Mouse (Mus musculus) 3T3-L1 (cell line): Measurements from ENCODE around the gene Pygo1.

Experiments used
- DNase-seq: peaks from one replicate; pipeline ENCODE4 v3.0.0-alpha.2; 2015; ENCODE audit warnings: low read depth, low spot score

Gene Pygo1

DNA sequence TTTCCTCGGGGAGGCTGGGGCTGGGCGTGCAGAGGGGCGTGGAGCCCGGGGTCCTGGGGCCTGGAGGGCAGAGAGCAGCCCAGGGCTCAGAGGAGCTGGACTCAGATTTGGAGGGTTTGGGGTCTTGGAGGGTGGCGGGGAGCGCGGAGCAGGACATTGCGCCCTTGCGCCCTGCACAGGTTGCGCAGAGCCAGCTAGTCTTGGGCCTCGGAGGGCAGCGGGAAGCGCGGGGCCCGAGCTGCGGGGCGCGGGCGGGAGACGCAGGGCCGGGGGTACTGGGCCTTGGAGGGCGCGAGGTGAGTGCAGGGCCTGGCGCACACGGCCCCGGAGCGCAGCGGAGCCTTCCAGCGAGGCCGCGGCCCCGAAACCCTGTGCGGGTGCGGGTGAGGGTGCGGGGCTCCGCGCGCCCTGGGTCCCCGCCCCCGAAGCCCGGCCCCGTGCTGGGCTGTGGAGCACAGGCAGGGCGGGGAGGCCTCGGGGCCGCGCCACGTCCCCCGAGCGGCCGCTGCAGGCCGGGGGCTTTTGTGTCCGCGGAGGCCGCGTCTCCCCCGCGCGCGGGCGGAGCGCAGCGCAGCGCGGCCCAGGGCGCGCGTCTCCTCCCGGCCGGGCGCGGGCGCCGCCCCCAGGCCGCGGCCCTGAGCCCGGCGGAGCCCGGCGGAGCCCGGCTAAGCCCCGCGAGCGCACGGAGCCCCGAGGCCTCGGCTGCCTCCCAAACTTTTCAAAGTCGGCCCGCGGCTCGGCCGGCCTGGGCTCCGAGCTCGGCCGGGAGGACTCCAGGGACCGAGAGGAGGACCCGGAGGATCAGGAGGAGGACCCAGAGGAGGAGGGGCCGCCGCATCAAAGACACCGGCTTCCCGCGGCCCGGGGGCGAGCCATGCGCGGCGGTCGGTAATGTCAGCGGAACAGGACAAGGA lies at the start of gene Pygo1:
Pygo1 (plus strand) TSS at position 625 of the 914 bp plus-strand sequence.
- DNase-seq, result no peak

GRCm38 (mm10) chr9:72875878-72876277 lies 49.6 kb upstream of the Pygo1 start:
- peak; percentile 37 for DNase-seq

DNA sequence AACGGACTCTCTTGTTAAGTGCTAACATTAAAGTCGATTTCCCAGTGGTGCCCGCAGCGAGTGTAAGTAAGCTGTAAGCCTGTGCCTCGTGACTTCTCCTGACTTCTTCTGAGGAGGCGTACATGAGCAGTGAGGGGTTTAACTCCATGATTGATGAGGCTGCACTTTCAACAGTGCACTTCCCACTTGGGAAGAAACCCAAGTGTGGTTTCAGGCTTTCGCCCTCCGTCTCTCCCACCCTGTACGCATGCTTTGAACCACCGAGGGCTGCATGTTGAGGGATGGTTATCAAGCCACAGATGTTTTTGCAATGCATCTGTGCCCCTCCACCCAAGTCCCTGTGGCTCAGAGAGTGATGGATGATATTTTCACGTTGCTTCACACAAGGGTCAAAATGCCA lies 47.5 kb upstream of the Pygo1 start:
- DNase-seq, result no peak

DNA sequence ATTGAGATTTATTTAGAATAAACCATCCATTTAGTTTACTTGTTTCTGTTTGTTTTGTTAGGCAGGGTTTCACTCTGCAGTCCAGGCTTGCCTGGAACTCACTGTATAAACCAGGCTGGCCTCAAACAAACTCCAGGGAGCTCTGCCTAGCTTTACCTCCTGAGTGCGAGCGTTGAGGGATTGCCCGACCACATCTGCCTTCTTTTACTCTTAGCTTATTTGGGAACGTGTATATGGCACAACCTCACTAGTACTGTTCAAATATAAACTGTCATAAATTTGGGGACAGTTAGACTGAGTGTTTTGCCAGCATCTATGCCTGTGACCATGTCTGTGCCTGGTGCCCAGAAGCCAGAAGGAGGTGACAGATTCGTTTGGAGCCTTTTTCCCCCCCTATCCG lies 46.8 kb upstream of the Pygo1 start:
- no peak for DNase-seq

- no peak for DNase-seq
Measured at GRCm38 (mm10) chr9:72879601-72880000, 45.8 kb upstream of the Pygo1 start.

DNA sequence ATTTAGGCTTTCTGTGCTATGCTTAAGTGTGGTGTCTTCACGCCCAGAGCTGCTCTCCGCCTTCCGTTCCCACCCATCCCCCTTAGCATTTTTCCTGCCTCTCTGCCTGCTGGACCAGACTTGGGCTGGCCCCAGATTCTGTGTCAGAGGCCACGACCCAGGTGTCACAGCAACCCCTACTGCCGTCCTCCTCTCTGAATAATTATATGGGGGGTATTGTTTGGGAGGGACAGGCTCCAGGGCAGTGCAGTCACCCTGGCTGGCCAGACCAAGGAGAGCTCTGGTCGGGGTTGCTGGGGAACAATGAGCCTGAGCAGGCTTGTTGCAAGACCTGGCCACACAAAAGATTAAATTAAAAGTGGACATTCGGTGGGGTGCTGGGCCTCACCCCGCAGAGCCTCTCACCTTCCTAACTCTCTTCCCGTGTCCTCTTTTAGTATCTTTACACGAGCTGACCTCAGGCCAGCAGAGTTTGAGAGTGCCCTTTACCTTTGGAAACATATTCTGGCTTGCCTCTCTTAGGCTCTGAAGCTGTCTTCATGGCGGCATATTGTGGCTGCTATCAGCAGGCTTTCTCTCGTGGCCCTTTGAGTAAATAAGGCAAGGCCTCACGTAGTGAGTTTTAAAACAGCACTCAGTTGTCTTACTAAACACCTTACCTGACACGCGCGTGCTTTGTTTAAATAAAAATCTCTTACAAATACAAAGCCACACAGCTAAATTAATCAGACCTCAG lies 45.1 kb upstream of the Pygo1 start:
- no peak for DNase-seq

DNA sequence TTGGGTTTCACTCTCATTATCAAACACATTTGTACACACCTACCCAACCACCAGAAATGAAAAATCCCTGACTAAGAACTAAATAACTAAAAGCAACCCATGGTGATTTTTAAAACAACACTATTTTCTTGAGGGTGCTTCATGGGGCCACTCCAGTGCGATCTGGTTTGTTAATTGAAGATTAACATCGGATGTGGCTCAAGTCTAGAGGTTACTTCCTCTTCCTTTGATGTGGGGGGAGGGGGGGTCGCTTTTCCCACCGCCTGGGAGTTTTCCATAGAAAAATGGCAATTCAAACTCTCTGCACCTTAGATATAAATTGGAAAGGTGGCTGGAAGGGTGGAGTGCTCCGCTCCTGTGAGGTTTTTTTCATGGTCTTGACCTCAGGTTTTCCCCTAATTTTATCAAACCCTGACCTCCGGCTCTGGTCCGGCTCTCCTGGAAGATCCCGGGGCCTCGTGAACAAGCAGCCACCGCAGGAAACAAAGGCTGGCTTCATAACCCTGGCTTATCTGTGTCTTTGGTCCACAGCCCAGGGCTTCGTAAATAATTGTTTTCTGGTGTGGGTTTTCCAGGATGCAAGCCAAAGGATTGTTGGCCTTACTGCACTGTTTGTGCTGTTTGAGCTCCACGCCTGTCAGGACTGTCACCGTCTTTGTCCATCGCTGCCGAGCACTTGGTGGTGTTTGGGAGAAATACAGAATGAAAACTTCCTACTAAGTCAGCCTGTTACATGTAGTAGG lies 44.2 kb upstream of the Pygo1 start:
- peak; percentile 40 for DNase-seq

- peak; percentile 77 for DNase-seq
Measured at GRCm38 (mm10) chr9:72883940-72884339, 41.5 kb upstream of the Pygo1 start.

DNA sequence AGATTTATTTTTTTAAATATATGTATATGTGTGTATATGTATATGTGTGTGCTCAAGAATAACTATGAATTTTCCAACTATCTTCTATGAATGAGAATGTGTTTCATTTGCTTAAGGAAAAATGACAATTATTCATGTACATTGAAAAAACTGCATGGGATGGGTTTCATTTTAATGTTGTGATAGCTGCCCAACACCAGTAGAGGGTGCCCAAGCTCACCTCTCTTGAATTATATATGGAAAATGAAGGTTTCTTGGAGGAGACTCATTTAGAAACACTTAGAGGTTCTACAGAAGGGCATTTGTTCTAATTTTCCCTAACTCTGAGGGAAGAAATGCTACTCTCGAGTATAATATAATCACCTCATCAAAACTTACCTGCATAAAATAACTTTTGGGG lies 35.7 kb upstream of the Pygo1 start:
- peak; percentile 63 for DNase-seq

- DNase-seq, result no peak
Measured at GRCm38 (mm10) chr9:72890499-72891085, 34.9 kb upstream of the Pygo1 start.

DNA sequence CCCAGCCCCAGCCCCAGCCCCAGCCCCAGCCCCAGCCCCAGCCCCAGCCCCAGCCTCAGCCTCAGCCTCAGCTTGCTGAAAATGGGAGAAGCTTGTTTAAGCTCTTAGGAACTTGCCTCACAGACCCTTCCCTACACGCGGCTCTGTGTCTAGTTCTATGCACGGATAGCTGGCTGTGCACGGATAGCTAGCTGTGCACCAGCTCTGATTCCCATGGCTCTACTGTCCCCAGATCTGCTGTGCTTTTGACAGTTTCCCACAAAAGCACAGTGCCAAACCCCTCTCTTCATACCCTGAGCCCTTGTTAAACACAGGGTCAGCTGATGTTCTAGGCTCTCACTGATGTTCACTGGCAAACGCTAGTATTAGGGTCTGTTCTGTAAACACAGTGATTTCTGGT lies 32.7 kb upstream of the Pygo1 start:
- no peak for DNase-seq

DNA sequence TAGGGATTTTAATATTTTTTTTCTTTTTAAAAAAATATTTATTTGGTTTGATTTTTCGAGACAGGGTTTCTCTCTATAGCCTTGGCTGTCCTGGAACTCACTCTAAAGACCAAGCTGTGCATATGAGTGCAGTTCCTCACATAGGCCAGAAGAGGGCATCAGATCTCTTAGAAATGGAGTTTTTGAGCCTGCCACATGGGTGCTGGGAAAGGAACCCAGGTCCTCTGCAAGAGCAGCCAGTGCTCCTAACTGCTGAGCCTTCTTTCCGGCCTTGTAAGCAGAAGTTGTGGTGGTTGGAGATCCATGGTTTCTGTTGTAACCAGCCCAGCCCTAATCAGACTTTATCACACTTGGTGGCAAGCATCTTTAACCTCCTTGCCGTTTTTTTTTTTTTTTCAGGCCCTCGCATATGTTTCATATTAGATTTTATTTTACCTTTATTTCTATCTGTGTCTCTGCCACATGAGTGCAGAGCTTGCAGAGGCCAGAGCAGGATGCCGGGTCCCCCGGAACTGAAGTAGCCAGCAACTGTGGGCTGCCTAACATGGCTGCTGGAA lies 30.6 kb upstream of the Pygo1 start:
- peak; percentile 8 for DNase-seq

- no peak for DNase-seq
Measured at GRCm38 (mm10) chr9:72902057-72902456, 23.4 kb upstream of the Pygo1 start.

- no peak for DNase-seq
Measured at GRCm38 (mm10) chr9:72902611-72903010, 22.8 kb upstream of the Pygo1 start.

- no peak for DNase-seq
Measured at GRCm38 (mm10) chr9:72906693-72907103, 18.7 kb upstream of the Pygo1 start.

- DNase-seq, result peak; percentile 14
Measured at GRCm38 (mm10) chr9:72911381-72911780, 14.1 kb upstream of the Pygo1 start.

GRCm38 (mm10) chr9:72913551-72913950 lies 11.9 kb upstream of the Pygo1 start:
- DNase-seq, result no peak

DNA sequence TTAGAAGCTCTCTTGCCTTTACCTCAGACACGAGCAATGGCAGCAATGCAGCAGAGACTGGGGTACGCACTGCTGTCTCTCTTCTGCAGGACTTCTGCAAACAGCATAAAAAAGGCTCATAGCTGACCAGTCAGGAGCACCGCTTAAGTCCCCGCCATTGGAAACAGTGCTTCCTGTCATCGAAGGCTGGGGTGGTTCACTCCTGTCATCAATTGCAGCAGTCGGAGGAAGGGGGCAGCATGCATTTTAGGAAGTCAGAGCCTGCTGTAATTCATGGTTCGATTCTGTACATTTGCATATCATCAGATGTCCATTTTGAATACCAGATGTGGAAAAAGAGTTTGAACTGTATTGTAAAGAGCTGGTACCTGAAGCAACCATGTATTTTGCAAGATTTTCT lies 9.7 kb upstream of the Pygo1 start:
- DNase-seq, result no peak

GRCm38 (mm10) chr9:72923068-72923467 lies 2.4 kb upstream of the Pygo1 start:
- DNase-seq, result no peak

DNA sequence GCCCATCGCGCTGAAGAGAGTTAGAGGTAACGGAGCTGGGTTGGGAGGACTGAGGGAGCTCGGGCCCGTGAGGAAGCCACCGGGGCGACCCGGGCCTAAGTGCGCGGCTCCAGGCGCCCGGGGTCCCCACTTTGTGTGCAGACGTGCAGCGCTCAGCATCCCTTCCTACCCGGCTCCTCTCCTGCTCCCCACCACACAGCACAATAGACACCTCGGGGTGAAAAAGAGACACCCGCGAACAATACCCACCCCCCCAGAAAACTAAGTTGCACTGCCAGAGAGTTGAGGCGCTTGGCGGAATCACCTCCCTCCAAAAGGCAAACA lies 452 bp downstream of the Pygo1 start:
- no peak for DNase-seq

DNA sequence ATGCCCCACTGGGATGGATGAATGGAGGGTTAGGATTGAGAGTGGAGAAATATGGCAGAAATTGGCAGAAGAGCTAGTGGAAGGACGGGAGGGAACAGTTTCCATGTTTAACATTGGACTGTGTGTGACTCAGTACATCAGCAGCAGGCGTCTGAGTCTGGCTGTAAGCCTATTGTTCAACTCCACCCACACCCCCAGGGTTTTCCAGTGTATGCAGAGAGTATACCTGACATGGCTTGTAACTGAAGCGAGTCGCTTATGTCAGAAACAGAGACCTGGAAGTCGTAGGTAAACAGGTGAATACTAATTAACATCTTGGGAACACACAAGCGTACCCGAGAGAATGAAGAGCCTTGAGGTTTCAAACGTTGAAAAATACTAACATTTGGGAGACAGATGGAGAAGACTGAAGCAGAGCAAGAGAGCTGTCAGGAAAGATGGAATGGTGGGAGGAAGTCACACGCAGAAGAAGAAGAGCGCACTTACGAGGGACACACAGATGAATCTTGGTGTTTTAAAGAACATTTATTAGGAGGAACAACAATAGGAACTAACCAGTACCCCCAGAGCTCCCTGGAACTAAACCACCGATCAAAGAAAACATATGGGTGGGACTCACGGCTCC lies 5.8 kb downstream of the Pygo1 start:
- DNase-seq, result peak; percentile 22
